Mouse (Mus musculus) C2C12 (cell line): Measurements from ENCODE around the gene Nudcd2.

ENCODE experiments used
- CTCF ChIP-seq: IDR thresholded peaks from one replicate; pipeline ENCODE4 v1.5.1; 2011; ENCODE audit not compliant: control insufficient read depth, insufficient read depth, insufficient read length
- MAX ChIP-seq: IDR thresholded peaks from one replicate; pipeline ENCODE4 v1.6.1; 2011; ENCODE audit warnings: mild to moderate bottlenecking, control low read depth
- MYOD1 ChIP-seq: IDR thresholded peaks from one replicate; pipeline ENCODE4 v1.6.1; 2011; ENCODE audit warnings: low read depth; ENCODE audit not compliant: control insufficient read depth, insufficient read length
- USF1 ChIP-seq: IDR thresholded peaks from one replicate; pipeline ENCODE4 v1.6.1; 2011; ENCODE audit warnings: low read depth, mild to moderate bottlenecking, control low read depth, moderate library complexity

GRCm38 (mm10) chr11:40713858-40714257, 19.6 kb upstream of the Nudcd2 start:
- TF ChIP-seq CTCF (no peak), USF1 (no peak), MYOD1 (no peak), MAX (no peak)
